Mouse (Mus musculus): ENCODE data around the gene Gpt2.

- TF ChIP-seq CTCF (IDR thresholded peaks at IDR 0.05; ENCODE audit: extremely low read depth, insufficient read depth, insufficient read length, insufficient replicate concordance) (no peak), POLR2A (IDR thresholded peaks at IDR 0.05; ENCODE audit: low read depth, low read length) (no peak)
Observed at GRCm38 (mm10) chr8:85444092-85444491, 48.3 kb upstream of the Gpt2 start.
